ENCODE assay signal across 23 mouse cellular contexts in the genomic region with DNA sequence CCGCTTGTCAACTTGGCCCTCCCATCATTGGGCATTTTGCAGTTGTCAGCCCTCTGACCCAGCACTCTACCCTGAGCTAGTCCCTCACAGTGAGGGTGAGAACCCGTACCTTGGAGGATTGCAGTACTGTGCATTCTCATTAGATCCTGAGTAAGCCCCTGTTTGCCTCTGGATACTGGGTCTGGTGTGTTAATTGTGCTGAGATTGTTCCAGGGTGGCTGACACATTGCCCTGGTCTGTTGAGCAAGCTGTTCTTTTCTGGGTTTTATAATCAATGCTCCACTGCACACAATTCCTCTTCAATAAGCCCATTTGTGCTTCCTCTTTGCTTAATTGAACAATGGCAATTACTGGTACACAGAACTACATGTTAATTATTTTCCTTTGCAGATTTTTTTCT.
DNase-seq lines count a peak whose midpoint lies in the region; ATAC-seq and TF ChIP-seq lines count a peak whose summit lies in the region.
"Had no signal": no experiment of that assay in that cellular context is flagged by ENCODE, and none has a peak within 500 bp of the region (broad histone marks: within the 10 kb centered on the region; RNA-seq: fewer than 3 reads in every experiment).

No protein-coding gene starts in this region.

- no peak for ATAC-seq in hindbrain, embryonic 15.5 days (ENCODE audit: low FRiP score, low read depth)
- no peak for ATAC-seq in hindbrain, postnatal 0 days
- ATAC-seq in midbrain, postnatal 0 days (ENCODE audit: low FRiP score) = no peak
- ATAC-seq in forebrain, embryonic 15.5 days (replicated peaks) = peak; percentile 86
- ATAC-seq in activated CD4-positive, CD25-positive, alpha-beta regulatory T cell, adult 4 months = no peak
- ATAC-seq: intestine, embryonic 15.5 days; liver, embryonic 12.5 days had no signal

- H3K27me3 ChIP-seq in hindbrain, embryonic 15.5 days = no peaks in the 10 kb centered on the region
- H3K27me3 ChIP-seq in hindbrain, postnatal 0 days (ENCODE audit: insufficient read depth, low read length) = no peaks in the 10 kb centered on the region
- no peaks in the 10 kb centered on the region for H3K27me3 ChIP-seq in midbrain, postnatal 0 days (ENCODE audit: insufficient read depth, low read length)
- H3K27me3 ChIP-seq in midbrain, embryonic 10.5 days (ENCODE audit: low read depth, poor library complexity, severe bottlenecking) = no peaks in the 10 kb centered on the region
- no peaks in the 10 kb centered on the region for H3K27me3 ChIP-seq in forebrain, embryonic 15.5 days
- H3K27me3 ChIP-seq: CH12.LX; heart, embryonic 13.5 days; intestine, embryonic 15.5 days; liver, embryonic 12.5 days; megakaryocyte, embryonic 14.5 days had no signal

- H3K9me3 ChIP-seq in hindbrain, embryonic 15.5 days = no peaks in the 10 kb centered on the region
- H3K9me3 ChIP-seq in hindbrain, postnatal 0 days (ENCODE audit: low read length) = no peaks in the 10 kb centered on the region
- H3K9me3 ChIP-seq in midbrain, postnatal 0 days (ENCODE audit: low read length) = no peaks in the 10 kb centered on the region
- H3K9me3 ChIP-seq in midbrain, embryonic 10.5 days (replicated peaks) = no peaks in the 10 kb centered on the region
- no peaks in the 10 kb centered on the region for H3K9me3 ChIP-seq in forebrain, embryonic 15.5 days
- H3K9me3 ChIP-seq: heart, embryonic 13.5 days; intestine, embryonic 15.5 days; liver, embryonic 12.5 days had no signal

- no peak overlapping the region for H3K4me3 ChIP-seq in hindbrain, embryonic 15.5 days
- no peak overlapping the region for H3K4me3 ChIP-seq in hindbrain, postnatal 0 days (ENCODE audit: low read length)
- H3K4me3 ChIP-seq in midbrain, postnatal 0 days (ENCODE audit: low read depth, low read length) = no peak overlapping the region
- H3K4me3 ChIP-seq in midbrain, embryonic 10.5 days = no peak overlapping the region
- H3K4me3 ChIP-seq in forebrain, embryonic 15.5 days = no peak overlapping the region
- H3K4me3 ChIP-seq: heart, embryonic 13.5 days; intestine, embryonic 15.5 days; liver, embryonic 12.5 days; megakaryocyte, embryonic 14.5 days; myocyte had no signal

- peak overlapping the region; percentile 48; the same call in 1 of the 2 replicates for H3K27ac ChIP-seq in hindbrain, embryonic 15.5 days (replicated peaks)
- no peak overlapping the region for H3K27ac ChIP-seq in hindbrain, postnatal 0 days
- no peak overlapping the region for H3K27ac ChIP-seq in midbrain, postnatal 0 days (ENCODE audit: low read depth, low read length)
- H3K27ac ChIP-seq in midbrain, embryonic 10.5 days (replicated peaks) = no peak overlapping the region
- peak overlapping the region; percentile 78 for H3K27ac ChIP-seq in forebrain, embryonic 15.5 days (replicated peaks)
- H3K27ac ChIP-seq: heart, embryonic 13.5 days; intestine, embryonic 15.5 days; liver, embryonic 12.5 days; stomach, postnatal 0 days had no signal

- no peak overlapping the region for H3K4me2 ChIP-seq in hindbrain, embryonic 15.5 days
- H3K4me2 ChIP-seq in hindbrain, postnatal 0 days (ENCODE audit: low read depth, low read length) = no peak overlapping the region
- no peak overlapping the region for H3K4me2 ChIP-seq in midbrain, postnatal 0 days (ENCODE audit: low read depth, low read length, poor library complexity, severe bottlenecking)
- H3K4me2 ChIP-seq in forebrain, embryonic 15.5 days (replicated peaks) = no peak overlapping the region
- H3K4me2 ChIP-seq: heart, embryonic 13.5 days; intestine, embryonic 15.5 days; liver, embryonic 12.5 days had no signal

- no peak for DNase-seq in hindbrain, postnatal 0 days (ENCODE audit: low spot score)
- peak; percentile 23 for DNase-seq in midbrain, postnatal 0 days (ENCODE audit: low spot score)
- no peak for DNase-seq in midbrain, embryonic 10.5 days (ENCODE audit: low spot score)
- no peak for DNase-seq in c-Kit-positive CD71-positive TER-119-positive erythroid progenitor cells, embryonic 14.5 days (ENCODE audit: low spot score)
- DNase-seq: adrenal gland, postnatal 36 days; cerebellum, adult 2 months; gastrocnemius, postnatal 10 days; heart, adult 18-20 months; kidney, adult 9 months; kidney, postnatal 25 days; lung, adult 2 months; right cerebral cortex, adult 18-20 months; thymus, postnatal 14 days had no signal

- peaks cover 12% of the 10 kb centered on the region; the same call in 1 of the 2 replicates for H3K4me1 ChIP-seq in hindbrain, embryonic 15.5 days (replicated peaks)
- 0 out of 2 replicates have a peak, but pooled peaks cover 3% of the 10 kb centered on the region for H3K4me1 ChIP-seq in hindbrain, postnatal 0 days (ENCODE audit: insufficient read depth, low read length)
- H3K4me1 ChIP-seq in midbrain, postnatal 0 days (ENCODE audit: insufficient read depth, low read length) = no peaks in the 10 kb centered on the region
- H3K4me1 ChIP-seq in midbrain, embryonic 10.5 days = peaks cover 3% of the 10 kb centered on the region; the same call in 1 of the 2 replicates
- peaks cover 9% of the 10 kb centered on the region for H3K4me1 ChIP-seq in forebrain, embryonic 15.5 days
- H3K4me1 ChIP-seq: intestine, embryonic 15.5 days; liver, embryonic 12.5 days; megakaryocyte, embryonic 14.5 days had no signal

- H3K36me3 ChIP-seq in hindbrain, embryonic 15.5 days = no peaks in the 10 kb centered on the region
- no peaks in the 10 kb centered on the region for H3K36me3 ChIP-seq in hindbrain, postnatal 0 days (ENCODE audit: insufficient read depth, low read length)
- no peaks in the 10 kb centered on the region for H3K36me3 ChIP-seq in midbrain, postnatal 0 days (ENCODE audit: insufficient read depth, low read length)
- no peaks in the 10 kb centered on the region for H3K36me3 ChIP-seq in midbrain, embryonic 10.5 days
- no peaks in the 10 kb centered on the region for H3K36me3 ChIP-seq in forebrain, embryonic 15.5 days
- H3K36me3 ChIP-seq: heart, embryonic 13.5 days; intestine, embryonic 15.5 days; liver, embryonic 12.5 days had no signal

- no peak overlapping the region for H3K9ac ChIP-seq in hindbrain, embryonic 15.5 days
- H3K9ac ChIP-seq in hindbrain, postnatal 0 days (replicated peaks; ENCODE audit: low read length) = no peak overlapping the region
- no peak overlapping the region for H3K9ac ChIP-seq in midbrain, postnatal 0 days (replicated peaks; ENCODE audit: low read length, poor library complexity, severe bottlenecking)
- no peak overlapping the region for H3K9ac ChIP-seq in forebrain, embryonic 15.5 days (replicated peaks)
- H3K9ac ChIP-seq: heart, embryonic 13.5 days; intestine, embryonic 15.5 days; liver, embryonic 12.5 days had no signal

- WGBS in hindbrain, embryonic 15.5 days = 38% methylated on average over 2 of the region's 2 CpGs
- 38% methylated on average over 2 of the region's 2 CpGs for WGBS in hindbrain, postnatal 0 days
- WGBS in midbrain, postnatal 0 days = 51% methylated on average over 2 of the region's 2 CpGs
- WGBS in midbrain, embryonic 10.5 days = 44% methylated on average over 2 of the region's 2 CpGs
- WGBS in forebrain, embryonic 15.5 days = 12% methylated on average over 2 of the region's 2 CpGs

- no peak for TF ChIP-seq CTCF in hindbrain, postnatal 0 days (IDR thresholded peaks at IDR 0.05; ENCODE audit: low read depth)
- no peak for TF ChIP-seq CTCF in midbrain, postnatal 0 days (IDR thresholded peaks at IDR 0.05)

Comparison
In these comparisons a context has a peak if more than half of its experiments do, and no peak if none do; other contexts are left out.
1. H3K27ac ChIP-seq: peak in hindbrain, embryonic 15.5 days (single experiment) and forebrain, embryonic 15.5 days (single experiment); none in hindbrain, postnatal 0 days (single experiment), midbrain, postnatal 0 days (single experiment) and midbrain, embryonic 10.5 days (single experiment).